Mouse (Mus musculus): ENCODE measurements around the gene Abr. TPM values are rescaled to one million over a fixed set of nuclear protein-coding genes. Genes with fewer than 3 reads are reported as not detected.

Abr gene
- polyA plus RNA-seq, 1 experiment from 2014 or later, result 29.9 TPM

DNA sequence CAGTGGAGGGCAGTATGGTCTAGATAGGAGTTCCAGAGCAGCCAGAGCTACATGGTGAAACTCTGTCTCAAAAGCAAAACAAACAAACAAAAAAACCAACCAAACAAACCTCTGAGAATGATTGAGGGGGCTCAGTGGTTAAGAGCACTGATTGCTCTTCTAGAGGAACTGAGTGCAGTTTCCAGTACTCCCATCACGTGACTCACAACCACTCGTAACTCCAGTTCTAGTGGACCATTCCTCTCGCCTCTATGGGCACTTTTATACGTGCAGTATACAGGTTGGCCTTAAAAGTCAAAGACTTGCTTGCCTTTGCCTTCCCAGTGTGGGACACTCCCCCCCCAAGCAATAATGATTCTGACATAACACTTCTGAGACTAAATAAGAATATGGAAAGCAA, 217.0 kb downstream of the Abr start:
- no peak overlapping the region for H3K4me2 ChIP-seq
- no peak overlapping the region for H3K27ac ChIP-seq (ENCODE audit: poor library complexity, severe bottlenecking)
- H3K36me3 ChIP-seq, result peaks cover 11% of the 10 kb centered on the region
- H3K4me1 ChIP-seq (replicated peaks), result peaks cover 7% of the 10 kb centered on the region
- H3K9me3 ChIP-seq (replicated peaks), result no peaks in the 10 kb centered on the region
- ATAC-seq (ENCODE audit: insufficient number of reproducible peaks, low FRiP score), result no peak
- 53% methylated on average over 4 of the region's 4 CpGs for WGBS
- no peak overlapping the region for H3K9ac ChIP-seq
- no peak overlapping the region for H3K4me3 ChIP-seq
- 0 out of 2 replicates have a peak, but pooled peaks cover 7% of the 10 kb centered on the region for H3K27me3 ChIP-seq (replicated peaks)

DNA sequence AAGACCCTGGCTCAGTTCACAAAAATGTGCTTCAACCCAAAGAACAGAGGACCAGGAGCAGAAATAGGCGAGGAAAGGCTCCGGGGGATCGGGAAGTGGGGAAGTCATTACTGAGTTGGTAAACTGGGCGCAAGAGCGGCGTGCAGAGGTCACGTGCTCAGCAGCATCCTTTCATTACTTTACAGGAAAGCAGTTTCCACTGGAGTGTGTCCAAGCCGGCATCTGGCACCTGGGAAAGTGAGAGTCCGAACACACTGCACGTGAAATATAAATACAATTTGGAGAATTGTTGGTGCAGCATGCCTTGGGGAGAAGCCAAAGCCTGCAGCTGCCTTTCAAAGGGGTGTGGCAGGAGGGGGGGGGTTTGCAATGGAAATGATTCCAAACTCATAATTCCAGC, 220.7 kb downstream of the Abr start:
- Histone ChIP-seq H3K9me3 (replicated peaks) (no peaks in the 10 kb centered on the region), H3K4me2 (no peak overlapping the region), H3K36me3 (no peaks in the 10 kb centered on the region), H3K4me1 (replicated peaks) (peaks cover 3% of the 10 kb centered on the region), H3K4me3 (no peak overlapping the region), H3K27me3 (replicated peaks) (0 out of 2 replicates have a peak, but pooled peaks cover 7% of the 10 kb centered on the region), H3K9ac (no peak overlapping the region), H3K27ac (ENCODE audit: poor library complexity, severe bottlenecking) (no peak overlapping the region)
- no peak for ATAC-seq (ENCODE audit: insufficient number of reproducible peaks, low FRiP score)
- 79% methylated on average over 10 of the region's 10 CpGs for WGBS

DNA sequence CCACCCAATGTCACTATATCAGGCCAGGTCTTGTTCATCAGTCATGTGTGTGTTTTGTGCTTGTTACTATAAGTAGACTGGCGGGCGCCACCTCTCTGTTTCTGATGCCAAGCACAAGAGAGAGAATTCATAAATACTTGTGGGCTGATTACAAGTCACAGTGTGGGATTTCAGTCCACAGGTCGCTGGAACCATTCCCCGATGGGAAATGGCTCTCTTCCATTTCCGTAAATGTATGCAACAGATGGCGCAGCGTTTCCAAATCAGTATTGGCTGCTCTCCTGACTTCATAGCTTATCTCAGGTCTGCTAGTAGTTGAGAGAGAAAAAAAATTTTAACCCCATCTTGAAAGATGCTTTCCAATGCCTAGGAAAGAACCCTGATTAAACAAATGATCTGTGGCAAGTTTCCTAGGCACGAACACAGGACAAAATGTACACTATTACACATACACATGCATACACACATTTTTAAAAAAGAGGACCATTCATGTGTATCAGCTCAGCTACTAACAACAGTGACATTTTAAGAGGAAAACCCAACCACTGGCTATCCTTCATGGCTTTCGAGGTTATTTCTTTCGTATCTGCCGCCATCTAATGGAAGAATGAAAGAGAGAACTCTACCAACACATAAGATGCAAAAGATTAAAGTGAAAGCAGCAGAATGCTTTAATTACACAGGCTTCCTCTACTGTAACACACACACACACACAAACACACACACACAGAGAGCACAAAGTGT, 222.4 kb downstream of the Abr start:
- no peaks in the 10 kb centered on the region for H3K36me3 ChIP-seq
- H3K4me2 ChIP-seq, result peak overlapping the region; percentile 84
- H3K9me3 ChIP-seq (replicated peaks), result no peaks in the 10 kb centered on the region
- WGBS, result 9% methylated on average over 11 of the region's 11 CpGs
- H3K27ac ChIP-seq (ENCODE audit: poor library complexity, severe bottlenecking), result peak overlapping the region; percentile 86
- peak overlapping the region; percentile 79 for H3K4me3 ChIP-seq
- peak overlapping the region; percentile 90 for H3K9ac ChIP-seq
- H3K4me1 ChIP-seq (replicated peaks), result peaks cover 3% of the 10 kb centered on the region
- 0 out of 2 replicates have a peak, but pooled peaks cover 7% of the 10 kb centered on the region for H3K27me3 ChIP-seq (replicated peaks)
- peak; percentile 41; the same call in 1 of the 2 replicates for ATAC-seq (ENCODE audit: insufficient number of reproducible peaks, low FRiP score)

DNA sequence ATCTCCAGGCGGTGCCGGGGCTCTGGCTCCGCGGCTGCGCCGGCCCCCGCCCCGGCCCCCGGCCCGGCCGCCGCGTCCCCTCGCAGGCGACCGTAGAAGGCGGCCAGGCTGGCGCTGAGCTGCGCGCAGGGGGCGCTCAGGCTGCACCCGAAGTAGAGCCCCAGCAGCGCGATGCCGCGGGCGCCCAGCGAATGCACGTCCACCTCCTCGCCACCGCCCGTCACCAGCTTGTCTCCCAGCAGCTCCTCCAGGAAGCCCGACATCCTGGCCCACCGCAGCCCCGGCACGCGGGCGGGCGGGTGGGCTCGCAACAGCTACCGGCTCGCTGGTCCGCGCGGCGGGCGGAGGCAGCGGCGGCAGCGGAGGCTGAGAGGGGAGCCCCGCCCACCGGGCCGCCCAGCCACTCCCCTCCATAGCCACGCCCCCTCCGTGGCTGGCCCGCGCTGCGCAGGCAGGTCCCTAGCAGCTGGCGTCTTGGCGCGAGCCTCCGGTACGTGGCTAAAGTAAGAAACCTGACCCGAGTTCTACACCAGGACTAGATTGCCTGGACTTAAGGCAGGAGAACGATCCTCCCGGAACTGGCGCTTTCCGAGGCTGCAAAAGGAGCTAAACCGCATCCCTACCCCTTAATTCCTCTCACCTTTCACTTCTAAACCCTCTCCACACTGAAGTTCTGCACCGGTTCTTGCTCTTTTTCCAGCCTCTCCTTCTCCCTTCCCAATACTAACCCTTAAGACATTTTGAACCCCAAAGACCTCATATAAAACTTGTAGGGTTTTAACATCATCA, 223.1 kb downstream of the Abr start, which contains the start of gene Nxn:
Nxn (minus strand) TSS at position 343 of the 789 bp plus-strand sequence.
- ATAC-seq (ENCODE audit: insufficient number of reproducible peaks, low FRiP score), result peak; percentile 92
- under 1% methylated on average over 44 of the region's 70 CpGs for WGBS

DNA sequence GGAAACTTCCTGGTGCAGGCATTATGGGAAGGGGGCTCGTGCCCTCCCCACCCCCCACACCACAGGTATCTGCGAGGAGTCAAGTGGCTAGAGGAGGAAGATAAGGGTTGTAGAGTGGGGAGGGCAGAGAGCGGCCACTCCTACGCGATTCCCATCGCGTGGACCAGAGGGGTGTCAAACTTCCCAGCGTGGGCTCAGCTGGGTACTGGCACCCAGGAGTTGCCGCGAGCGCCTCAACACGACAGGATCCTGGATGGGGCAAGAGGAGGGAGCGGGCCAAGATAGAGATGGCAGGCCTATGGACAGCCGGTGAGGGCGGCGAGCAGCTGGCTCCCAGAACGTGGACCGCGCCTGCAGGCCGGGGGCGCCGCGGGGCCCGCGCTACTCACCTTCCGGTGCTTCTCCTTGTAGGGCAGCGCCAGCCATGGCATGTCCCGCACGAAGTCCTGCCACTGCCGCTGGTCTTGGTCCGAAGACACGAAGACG, 223.8 kb downstream of the Abr start:
- peak overlapping the region; percentile 79 for H3K4me3 ChIP-seq
- H3K9me3 ChIP-seq (replicated peaks), result no peaks in the 10 kb centered on the region
- no peaks in the 10 kb centered on the region for H3K36me3 ChIP-seq
- 0% methylated on average over 28 of the region's 33 CpGs for WGBS
- H3K27me3 ChIP-seq (replicated peaks), result 0 out of 2 replicates have a peak, but pooled peaks cover 2% of the 10 kb centered on the region
- peak overlapping the region; percentile 90 for H3K9ac ChIP-seq
- peak overlapping the region; percentile 84 for H3K4me2 ChIP-seq
- peak; percentile 68 for ATAC-seq (ENCODE audit: insufficient number of reproducible peaks, low FRiP score)
- H3K27ac ChIP-seq (ENCODE audit: poor library complexity, severe bottlenecking), result peak overlapping the region; percentile 86
- H3K4me1 ChIP-seq (replicated peaks), result peaks cover 3% of the 10 kb centered on the region

More for the DNA sequence above, 223.1 kb downstream of the Abr start, which contains the start of gene Nxn:
- no peaks in the 10 kb centered on the region for H3K9me3 ChIP-seq (replicated peaks)
- H3K27me3 ChIP-seq (replicated peaks), result 0 out of 2 replicates have a peak, but pooled peaks cover 7% of the 10 kb centered on the region
- peak within 1 kb of the TSS; percentile 90 for H3K9ac ChIP-seq
- peak within 1 kb of the TSS; percentile 86 for H3K27ac ChIP-seq (ENCODE audit: poor library complexity, severe bottlenecking)
- H3K4me2 ChIP-seq, result peak within 1 kb of the TSS; percentile 84
- no peaks in the 10 kb centered on the region for H3K36me3 ChIP-seq
- H3K4me1 ChIP-seq (replicated peaks), result peaks cover 3% of the 10 kb centered on the region
- H3K4me3 ChIP-seq, result peak within 1 kb of the TSS; percentile 79

DNA sequence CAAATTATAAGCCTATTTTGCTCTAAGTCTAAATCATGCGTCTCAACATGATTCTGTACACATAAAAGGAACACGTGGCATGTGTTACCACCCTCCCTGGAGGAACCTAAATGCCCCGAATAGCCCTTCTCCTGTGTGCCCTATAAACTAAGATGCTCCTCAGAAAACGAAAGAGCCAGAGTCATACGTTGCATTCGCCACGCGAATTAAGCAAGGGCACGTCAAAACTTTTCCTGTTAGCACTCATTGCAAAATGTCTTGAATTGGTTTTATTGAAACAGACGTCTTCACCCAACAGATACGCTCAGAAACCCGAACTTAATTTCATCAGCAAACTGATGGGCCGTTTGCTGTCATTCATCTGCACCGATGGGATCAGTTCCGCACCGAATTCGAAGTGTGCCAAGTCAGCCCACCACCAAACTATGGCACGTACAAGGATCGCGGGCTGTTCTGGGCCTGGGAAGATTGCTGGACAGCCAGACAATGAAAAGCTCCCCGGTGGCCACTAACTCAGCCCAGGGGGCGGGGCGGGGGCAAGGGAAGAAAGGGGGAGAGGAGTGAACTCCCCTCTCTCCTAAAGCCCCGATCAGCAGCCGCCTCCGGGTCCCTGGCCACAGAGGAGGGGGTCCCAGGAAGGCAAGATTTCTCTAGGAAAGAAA, 224.3 kb downstream of the Abr start:
- Histone ChIP-seq H3K27ac (ENCODE audit: poor library complexity, severe bottlenecking) (peak overlapping the region; percentile 86), H3K36me3 (no peaks in the 10 kb centered on the region), H3K4me2 (peak overlapping the region; percentile 84), H3K4me3 (peak overlapping the region; percentile 79), H3K4me1 (replicated peaks) (peaks cover 3% of the 10 kb centered on the region), H3K9me3 (replicated peaks) (no peaks in the 10 kb centered on the region), H3K9ac (peak overlapping the region; percentile 90), H3K27me3 (replicated peaks) (no peaks in the 10 kb centered on the region)
- ATAC-seq (ENCODE audit: insufficient number of reproducible peaks, low FRiP score), result 0 out of 2 replicates have a peak, but pooled peaks have one; percentile 13
- 1% methylated on average over 26 of the region's 26 CpGs for WGBS

DNA sequence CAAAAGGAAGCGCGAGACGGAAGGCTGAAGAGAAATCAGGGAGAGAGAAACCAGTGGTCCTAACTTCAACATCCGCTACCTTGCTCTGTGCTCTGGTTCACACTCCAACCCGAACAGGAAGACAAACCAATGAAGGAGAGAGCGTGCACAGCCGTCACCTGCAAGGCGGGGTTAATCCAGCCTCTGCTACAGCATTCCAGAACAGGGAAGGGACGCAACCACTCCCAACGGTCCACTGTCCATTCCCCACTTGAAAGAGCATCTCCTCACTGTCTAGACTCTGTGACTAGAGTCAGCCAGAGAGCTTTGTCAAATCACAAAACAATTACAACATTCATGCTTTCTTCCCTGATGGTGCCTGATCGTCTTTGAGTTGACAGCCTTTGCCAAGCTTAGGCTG, 229.1 kb downstream of the Abr start:
- H3K27ac ChIP-seq (ENCODE audit: poor library complexity, severe bottlenecking), result no peak overlapping the region
- H3K27me3 ChIP-seq (replicated peaks), result no peaks in the 10 kb centered on the region
- 0 out of 2 replicates have a peak, but pooled peaks cover 7% of the 10 kb centered on the region for H3K9me3 ChIP-seq (replicated peaks)
- H3K4me2 ChIP-seq, result no peak overlapping the region
- WGBS, result 84% methylated on average over 11 of the region's 11 CpGs
- ATAC-seq (ENCODE audit: insufficient number of reproducible peaks, low FRiP score), result no peak
- no peak overlapping the region for H3K9ac ChIP-seq
- peaks cover 17% of the 10 kb centered on the region for H3K36me3 ChIP-seq
- no peak overlapping the region for H3K4me3 ChIP-seq
- H3K4me1 ChIP-seq (replicated peaks), result peaks cover 9% of the 10 kb centered on the region

DNA sequence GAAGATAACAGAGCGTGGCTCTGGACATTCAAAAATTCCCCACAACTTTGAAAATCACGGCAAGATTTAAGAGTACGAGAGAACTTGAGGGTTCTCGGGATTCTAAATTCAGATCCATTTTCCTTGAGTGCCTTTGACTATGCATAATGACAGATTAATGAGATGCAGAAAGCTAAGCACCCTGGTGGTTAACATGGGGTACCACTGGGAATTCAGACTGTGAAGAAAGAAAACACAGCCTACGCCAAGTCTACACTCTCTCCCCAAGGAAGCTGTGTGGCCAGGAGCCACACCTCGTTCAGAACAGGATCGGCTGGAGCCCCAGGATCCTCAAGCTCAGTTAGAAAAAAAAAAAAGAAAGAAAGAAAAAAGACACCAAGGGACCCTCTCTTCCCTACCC, 229.6 kb downstream of the Abr start:
- H3K4me3 ChIP-seq, result no peak overlapping the region
- H3K9ac ChIP-seq, result no peak overlapping the region
- H3K27ac ChIP-seq (ENCODE audit: poor library complexity, severe bottlenecking), result no peak overlapping the region
- peaks cover 9% of the 10 kb centered on the region for H3K4me1 ChIP-seq (replicated peaks)
- no peaks in the 10 kb centered on the region for H3K27me3 ChIP-seq (replicated peaks)
- WGBS, result 86% methylated on average over 7 of the region's 7 CpGs
- H3K9me3 ChIP-seq (replicated peaks), result 0 out of 2 replicates have a peak, but pooled peaks cover 7% of the 10 kb centered on the region
- no peak for ATAC-seq (ENCODE audit: insufficient number of reproducible peaks, low FRiP score)
- H3K4me2 ChIP-seq, result no peak overlapping the region
- peaks cover 17% of the 10 kb centered on the region for H3K36me3 ChIP-seq

DNA sequence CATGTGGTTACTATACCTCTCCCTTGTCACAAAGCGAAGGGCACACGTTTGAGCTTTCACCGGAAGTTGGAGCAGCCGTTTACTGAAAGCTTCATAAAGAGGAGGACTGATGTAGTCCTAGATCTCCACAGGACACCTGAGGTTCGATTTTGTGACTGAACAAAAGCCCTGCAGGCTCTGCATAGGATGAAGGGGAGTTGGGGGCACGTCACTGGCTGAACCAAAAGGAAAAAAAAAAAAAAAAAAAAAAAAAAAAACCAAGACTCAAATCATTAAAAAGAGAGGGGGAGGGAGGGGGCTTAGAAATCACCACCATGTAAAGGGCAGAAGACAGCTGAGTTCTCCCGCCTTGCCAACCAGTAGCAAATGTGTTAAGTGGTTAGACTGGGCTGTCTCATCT, 233.4 kb downstream of the Abr start:
- Histone ChIP-seq H3K4me1 (replicated peaks) (peaks cover 24% of the 10 kb centered on the region), H3K9ac (no peak overlapping the region), H3K4me2 (no peak overlapping the region), H3K27me3 (replicated peaks) (no peaks in the 10 kb centered on the region), H3K27ac (ENCODE audit: poor library complexity, severe bottlenecking) (no peak overlapping the region; the same call in 1 of the 2 replicates), H3K4me3 (no peak overlapping the region), H3K36me3 (peaks cover 17% of the 10 kb centered on the region), H3K9me3 (replicated peaks) (0 out of 2 replicates have a peak, but pooled peaks cover 7% of the 10 kb centered on the region)
- ATAC-seq (ENCODE audit: insufficient number of reproducible peaks, low FRiP score), result no peak
- 65% methylated on average over 7 of the region's 7 CpGs for WGBS

DNA sequence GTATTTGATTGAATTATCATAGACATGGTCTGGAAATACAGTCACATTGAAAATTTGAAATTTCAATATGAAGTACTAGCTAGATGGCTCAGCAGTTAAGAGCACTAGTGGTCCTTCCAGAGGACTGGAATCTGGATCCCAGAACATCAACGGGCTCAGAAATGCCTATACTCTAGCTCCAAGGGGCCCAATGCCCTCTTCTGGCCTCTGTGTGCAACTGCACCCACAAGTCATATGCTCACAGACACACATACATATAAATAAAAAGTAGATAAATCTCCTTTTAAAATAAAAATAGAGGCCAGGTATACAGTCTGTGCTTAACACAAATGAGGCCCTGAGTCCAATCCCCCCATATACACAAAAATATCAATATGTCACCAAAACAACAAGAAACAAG, 235.0 kb downstream of the Abr start:
- Histone ChIP-seq H3K27me3 (replicated peaks) (no peaks in the 10 kb centered on the region), H3K27ac (ENCODE audit: poor library complexity, severe bottlenecking) (no peak overlapping the region), H3K9ac (no peak overlapping the region), H3K9me3 (replicated peaks) (0 out of 2 replicates have a peak, but pooled peaks cover 7% of the 10 kb centered on the region), H3K36me3 (peaks cover 17% of the 10 kb centered on the region), H3K4me1 (replicated peaks) (peaks cover 30% of the 10 kb centered on the region), H3K4me2 (no peak overlapping the region), H3K4me3 (no peak overlapping the region)
- WGBS, result 83% methylated on average over 1 of the region's 1 CpGs
- no peak for ATAC-seq (ENCODE audit: insufficient number of reproducible peaks, low FRiP score)

All from heart, embryonic 12.5 days (tissue).